Mouse (Mus musculus): Measurements from ENCODE around the gene Cnih3.
A peak's percentile ranks its signal among the peaks of the same experiment; 100 is the strongest.

The Cnih3 gene

GRCm38 (mm10) chr1:181353200-181354097 lies 1.0 kb downstream of the Cnih3 start:
- DNase-seq, result peak; percentile 41

DNA sequence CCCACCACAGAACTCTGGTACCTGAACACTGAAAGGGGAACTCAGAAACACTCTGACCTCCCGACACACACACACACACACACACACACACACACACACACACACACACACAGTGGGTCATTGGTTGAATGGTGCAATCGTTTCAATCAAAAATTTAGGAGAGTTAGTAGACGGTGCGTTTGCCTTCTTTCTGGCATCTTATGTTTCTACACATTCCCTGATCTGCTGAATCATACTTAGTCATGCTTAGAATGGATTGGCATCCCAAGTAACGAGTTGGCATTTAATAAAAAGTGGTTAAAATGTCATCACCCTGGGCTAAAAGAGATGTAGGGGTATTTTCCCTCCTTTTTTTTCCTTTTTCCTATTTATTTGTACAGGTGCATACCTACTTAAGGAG lies 3.3 kb downstream of the Cnih3 start:
- no peak for DNase-seq

GRCm38 (mm10) chr1:181357870-181358269 lies 5.4 kb downstream of the Cnih3 start:
- DNase-seq, result no peak

DNA sequence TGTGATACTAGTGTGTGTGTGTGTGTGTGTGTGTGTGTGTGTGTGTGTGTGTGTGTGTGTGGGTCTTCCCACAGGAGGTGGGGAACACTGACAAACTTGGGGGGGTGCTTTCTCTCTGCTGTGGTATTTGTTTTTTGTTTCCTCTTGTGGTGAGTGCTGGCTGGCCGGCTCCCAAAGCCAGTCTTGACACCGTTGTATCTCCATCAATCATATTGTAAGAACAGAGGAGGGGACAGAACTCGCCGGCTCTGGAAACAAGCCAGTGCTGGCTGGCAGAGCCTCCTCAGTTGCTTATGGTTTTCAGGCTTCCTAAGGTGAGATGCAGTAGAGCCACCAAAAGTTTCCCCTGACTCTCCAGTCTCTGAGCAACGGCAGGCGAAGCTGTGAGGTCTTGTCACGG lies 6.1 kb downstream of the Cnih3 start:
- DNase-seq, result no peak

- no peak for DNase-seq
These were observed 8.3 kb downstream of the Cnih3 start for GRCm38 (mm10) chr1:181360732-181361131.

DNA sequence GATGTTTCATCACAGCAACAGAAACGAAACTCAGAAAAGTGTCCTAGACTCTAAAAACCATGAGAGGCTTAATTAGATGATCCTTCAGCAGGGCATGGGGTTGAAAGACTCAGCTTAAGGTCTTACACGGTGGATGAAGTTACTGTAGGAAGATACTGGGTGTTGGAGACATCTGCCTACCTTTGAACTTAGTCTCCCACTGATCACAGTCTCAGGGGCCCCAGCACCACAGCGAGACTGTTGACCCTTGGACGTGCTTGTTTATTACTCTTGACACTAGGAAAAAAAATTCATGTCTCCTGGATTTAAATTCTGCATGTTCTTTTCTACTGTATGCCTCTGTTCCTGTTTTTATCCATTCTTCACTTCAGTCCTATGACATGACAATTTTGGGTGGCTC lies 11.6 kb downstream of the Cnih3 start:
- no peak for DNase-seq

DNA sequence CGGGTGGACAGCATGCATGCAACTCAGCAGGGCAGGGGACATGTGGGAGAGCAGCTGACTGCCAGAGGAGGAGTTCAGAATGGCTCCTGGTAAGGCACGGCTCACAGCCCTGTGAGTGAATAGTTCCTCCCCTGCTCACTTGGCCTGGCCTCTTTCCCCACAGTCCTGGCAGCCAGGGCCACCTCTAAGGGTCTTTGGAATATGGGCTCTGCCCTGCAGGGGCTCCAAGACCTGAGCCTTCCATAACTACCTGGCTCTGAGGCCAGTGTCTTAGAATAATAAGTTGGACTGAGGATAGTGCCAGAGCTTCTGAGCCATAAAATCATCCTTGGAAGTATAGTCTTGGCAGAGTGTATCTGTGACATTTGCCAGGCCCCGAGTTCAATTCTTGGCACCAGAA lies 12.9 kb downstream of the Cnih3 start:
- DNase-seq, result no peak

DNA sequence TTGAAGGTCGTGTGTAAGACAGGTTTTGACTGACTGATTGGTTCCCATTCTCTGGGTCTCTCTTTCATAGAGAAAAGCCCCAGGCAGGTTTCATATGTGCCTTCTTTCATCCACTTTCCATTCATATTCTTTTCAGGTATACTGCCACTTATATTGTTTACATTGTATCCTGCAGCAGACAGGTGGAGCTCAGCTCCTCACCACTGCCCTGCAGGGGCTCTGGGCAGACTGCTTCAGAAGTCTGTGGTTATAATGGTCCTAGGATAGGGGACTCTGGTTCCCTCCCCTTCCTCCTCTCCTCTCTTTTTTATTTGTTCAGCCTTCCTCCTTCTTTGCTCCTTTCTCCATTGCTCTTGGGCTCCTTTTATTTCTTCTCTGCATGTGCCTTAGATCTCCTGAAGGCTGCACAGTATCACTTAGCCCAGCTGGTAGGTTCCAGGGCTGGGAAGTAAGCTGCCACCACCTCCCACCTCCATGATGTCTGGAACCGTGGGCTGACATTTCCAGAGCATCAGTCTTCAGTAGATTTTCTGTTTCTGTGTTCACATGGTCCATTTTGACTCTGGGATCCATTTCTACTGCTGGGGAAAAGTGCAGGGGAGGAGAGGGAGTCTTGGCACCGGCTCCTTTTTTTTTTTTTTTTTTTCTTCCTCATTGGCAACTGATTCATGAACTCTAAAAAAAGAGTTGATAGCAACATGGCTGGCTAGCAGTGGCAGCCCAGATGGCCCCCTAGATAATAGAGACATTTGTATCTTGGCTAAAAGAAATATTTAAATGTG lies 16.6 kb downstream of the Cnih3 start:
- no peak for DNase-seq

GRCm38 (mm10) chr1:181370370-181370769 lies 17.9 kb downstream of the Cnih3 start:
- no peak for DNase-seq

DNA sequence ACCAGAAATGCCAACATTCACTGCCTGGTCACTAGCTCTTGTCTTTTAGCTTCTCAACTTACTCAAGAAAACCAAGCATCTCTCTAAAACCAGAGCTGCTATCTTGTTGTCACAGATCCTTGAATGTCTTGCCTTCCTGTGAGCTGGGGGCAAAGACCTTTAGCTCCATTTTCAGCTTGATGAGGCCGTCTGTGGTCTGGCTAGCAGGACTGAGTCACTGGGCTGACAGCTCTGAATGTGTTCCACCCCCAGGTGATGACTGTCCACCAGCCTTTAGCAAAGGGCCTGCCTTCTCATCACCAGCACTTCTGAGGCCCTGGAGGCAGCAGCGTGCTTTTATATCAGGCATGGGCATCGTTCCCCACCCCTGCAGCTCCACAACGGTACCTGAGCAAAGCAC lies 18.8 kb downstream of the Cnih3 start:
- DNase-seq, result no peak

DNA sequence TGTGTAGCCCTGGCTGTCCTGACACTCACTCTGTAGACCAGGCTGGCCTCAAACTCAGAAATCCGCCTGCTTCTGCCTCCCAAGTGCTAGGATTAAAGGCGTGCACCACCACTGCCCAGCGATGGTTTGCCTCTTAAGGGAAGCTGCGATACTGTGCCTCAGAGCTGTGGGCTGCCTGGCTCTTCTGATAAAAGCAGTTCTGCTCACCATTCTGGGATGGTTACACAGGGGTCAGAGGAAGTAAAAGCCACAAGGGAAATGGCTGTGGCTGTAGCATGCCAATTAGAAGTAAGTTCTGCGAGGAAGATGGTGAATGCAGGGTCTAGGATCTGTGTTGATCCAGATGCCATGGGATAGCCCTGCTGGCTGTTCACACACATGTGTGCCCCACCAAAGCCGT lies 19.9 kb downstream of the Cnih3 start:
- no peak for DNase-seq

GRCm38 (mm10) chr1:181374627-181375374 lies 22.4 kb downstream of the Cnih3 start:
- no peak for DNase-seq

GRCm38 (mm10) chr1:181376431-181376830 lies 24.0 kb downstream of the Cnih3 start:
- DNase-seq, result no peak

GRCm38 (mm10) chr1:181379664-181380063 lies 27.2 kb downstream of the Cnih3 start:
- DNase-seq, result peak; percentile 74

DNA sequence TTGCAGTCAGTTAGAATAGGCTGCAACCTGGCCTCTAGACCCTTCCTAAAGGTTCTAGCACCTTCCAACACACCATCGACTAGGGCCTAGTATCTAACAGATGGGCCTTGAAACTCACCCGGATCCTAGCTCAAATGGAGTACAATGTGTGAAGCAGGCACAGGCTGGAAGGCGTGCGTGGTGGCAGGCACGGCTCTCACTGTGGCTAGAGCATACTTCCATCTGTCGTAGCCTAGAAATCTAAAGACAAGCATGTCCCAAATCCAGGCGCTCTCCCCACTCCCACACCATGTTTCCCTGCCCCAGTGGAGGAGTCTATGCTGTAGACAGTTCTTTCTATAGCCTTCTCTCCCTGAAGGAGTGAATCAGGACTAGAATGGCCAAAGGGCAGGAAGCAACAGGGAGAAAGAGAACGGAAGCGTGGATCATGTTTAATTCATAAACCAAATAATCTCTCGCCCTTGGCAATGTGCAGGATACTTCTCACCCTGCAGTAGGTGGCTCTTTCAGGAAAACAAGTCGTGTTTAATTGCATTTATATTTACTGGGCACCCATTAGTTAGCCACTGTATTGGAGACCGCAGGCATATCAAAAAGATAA lies 29.1 kb downstream of the Cnih3 start:
- no peak for DNase-seq

DNA sequence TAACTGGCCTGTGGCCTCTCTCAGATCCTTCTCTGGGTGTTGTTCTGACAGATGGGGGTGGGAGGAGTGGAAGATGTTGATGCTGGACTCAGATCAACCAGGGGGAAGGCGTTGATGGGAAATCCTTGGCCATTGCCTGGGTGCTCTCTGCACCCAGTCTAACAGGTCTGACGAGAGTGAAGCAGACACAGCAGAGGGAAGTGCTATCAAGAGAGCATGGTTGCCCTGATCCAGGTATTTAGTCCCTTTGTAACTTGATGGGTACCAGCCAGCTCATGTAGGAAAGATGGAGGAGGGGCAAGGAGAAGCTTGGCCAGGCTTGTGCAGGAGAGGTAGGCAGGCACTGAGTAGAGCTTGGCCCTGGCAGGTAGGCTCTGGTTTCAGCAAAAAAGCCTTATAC lies 36.8 kb downstream of the Cnih3 start:
- DNase-seq, result no peak

GRCm38 (mm10) chr1:181392489-181392888 lies 40.1 kb downstream of the Cnih3 start:
- no peak for DNase-seq

DNA sequence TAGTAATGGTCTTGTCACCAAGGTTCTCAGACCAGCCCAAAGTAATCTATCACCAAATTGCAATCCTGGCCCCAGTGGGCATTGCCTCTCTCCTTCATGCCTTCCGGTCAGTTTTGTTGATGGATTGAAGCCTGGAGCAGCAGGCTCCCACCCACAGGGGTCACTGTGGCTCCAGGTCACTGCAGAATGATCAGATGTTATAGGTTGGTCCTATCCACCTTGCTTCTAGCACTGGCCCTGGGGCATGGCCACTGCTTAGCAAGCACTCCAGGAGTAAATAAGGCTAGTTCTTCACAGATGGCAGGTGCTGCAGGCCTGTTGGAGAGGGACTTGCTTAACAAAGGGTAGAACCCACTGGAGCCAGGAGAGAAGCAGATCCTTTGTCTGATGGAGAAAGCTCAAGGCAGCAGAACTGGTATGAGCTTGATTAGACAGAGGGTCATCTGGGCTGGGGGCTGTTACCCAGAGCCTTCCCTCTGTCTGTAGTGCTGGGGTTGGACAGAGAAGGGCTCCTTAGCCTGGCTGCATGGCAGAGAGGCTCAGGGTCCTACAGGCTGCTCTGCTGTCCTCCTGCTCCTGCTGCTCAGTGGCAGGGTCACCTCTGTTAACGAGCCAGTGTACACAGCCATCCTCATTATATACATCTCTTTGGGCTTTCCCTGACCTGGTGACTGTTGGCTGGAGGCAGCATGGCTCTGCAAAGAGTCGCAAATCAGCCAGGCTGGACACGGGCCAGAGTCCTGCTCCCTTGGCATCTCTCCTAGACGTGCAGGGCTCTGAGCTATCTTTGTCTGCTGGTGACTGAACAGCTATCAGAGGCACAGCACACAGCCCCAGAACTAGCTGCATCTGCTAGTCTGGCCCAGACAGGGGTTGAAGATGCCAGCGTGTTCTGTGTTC lies 41.1 kb downstream of the Cnih3 start:
- DNase-seq, result no peak

DNA sequence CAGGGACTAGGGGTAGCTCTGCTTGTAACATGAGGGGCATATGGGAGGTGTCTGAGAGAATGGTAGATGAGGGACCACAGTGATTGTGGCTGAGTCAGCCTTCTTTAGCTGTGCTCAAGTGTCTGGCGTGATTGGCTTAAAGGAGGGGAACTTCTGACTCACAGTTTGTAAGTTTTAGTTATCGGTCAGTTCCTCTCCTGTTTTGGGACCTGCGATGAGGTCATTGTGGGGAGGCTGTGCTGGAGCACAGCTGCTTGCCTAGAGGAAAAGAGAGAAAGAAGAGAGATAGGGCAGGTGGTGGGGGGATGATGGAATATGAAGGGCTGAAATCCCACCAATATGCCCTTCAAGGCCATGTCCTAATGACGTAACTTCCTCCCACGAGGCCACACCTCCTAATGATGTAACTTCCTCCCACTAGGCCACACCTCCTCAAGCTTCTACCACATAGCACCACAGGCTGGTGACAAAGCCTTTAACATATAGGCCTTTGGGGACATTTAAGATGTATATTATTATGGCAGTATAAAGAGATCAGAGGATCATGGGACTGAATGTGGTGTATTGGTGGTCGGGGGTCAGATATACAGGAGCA lies 42.9 kb downstream of the Cnih3 start:
- no peak for DNase-seq

DNA sequence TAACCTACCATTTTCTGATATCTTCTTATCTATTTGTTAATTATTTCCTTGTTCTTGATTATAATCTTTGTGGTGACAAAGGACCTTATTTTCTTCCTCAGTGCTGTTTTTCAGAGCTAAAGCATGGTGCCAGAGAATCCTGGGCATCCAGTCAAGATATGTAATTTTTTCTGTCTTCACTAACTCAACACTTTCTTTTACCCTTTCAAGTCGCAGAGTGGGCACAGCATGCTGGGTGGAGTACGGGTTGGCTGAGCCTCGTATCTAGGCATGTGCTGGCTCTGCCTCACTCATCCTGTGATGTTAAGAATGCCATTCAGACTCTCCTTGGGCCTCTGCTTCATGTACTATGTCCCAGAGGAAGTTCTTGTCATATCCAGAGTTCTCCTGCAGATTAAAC lies 46.8 kb downstream of the Cnih3 start:
- DNase-seq, result no peak

DNA sequence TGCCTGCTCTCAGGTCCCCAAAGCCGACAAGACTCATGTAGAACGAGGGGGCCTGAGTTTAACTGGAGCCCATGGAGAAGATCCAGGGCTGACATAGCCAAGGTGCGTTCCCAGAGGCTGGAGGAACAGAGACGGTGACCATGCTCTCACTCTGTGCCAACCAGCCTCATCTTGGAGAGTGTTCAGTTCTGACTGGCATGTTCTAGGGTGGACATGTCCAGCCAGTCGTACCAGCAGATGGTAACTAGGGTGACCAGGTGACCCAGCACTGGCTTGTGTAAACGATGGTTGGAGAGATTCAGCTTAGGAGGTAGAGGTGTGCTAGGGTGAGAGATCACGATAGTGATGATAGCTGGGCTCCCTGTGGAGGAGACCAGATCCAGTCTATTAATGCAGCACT lies 50.6 kb downstream of the Cnih3 start:
- DNase-seq, result no peak

- DNase-seq, result no peak
These were observed 54.9 kb downstream of the Cnih3 start for GRCm38 (mm10) chr1:181407281-181407680.
